Mouse (Mus musculus) erythroblast, embryonic 14.5 days (primary cell): Measurements from ENCODE around the gene Zfp872.

ENCODE experiments used
- GATA1 ChIP-seq: IDR thresholded peaks from 2 replicates; pipeline ENCODE4 v1.6.1; 2012; ENCODE audit warnings: low read length, inconsistent platforms, mixed read lengths
- TAL1 ChIP-seq: IDR thresholded peaks from 3 replicates; pipeline ENCODE4 v1.6.1; 2012; ENCODE audit warnings: low read length, inconsistent platforms, mixed read lengths

DNA sequence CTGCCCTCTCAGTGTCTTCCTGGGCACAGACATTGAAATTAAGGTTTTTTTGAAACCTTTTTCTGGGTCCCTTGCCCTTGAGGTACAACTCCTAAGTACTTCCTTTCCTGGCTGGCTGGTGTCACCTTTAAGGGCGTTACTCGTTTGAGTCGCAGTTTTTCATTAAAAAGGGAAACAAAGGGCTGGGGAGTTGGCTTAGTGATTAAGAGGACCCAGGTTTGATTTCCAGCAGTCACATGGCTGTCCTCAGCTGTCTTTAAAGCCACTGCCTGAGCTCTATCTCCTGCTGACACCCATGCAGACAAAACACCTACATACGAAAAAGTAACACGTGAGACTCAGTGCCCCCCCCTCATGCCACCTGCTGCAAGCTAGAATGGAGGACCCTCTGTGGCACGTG lies 21.9 kb upstream of the Zfp872 start:
- TF ChIP-seq GATA1, result no peak
- TF ChIP-seq TAL1, result no peak
